Mouse (Mus musculus): ENCODE measurements at regions not wholly inside any gene's neighbourhood (a gene's known extent, or its start where the extent isn't known, plus 50 kb on each side); places are given as distances from the start of the nearest gene placed in this dataset.

DNA sequence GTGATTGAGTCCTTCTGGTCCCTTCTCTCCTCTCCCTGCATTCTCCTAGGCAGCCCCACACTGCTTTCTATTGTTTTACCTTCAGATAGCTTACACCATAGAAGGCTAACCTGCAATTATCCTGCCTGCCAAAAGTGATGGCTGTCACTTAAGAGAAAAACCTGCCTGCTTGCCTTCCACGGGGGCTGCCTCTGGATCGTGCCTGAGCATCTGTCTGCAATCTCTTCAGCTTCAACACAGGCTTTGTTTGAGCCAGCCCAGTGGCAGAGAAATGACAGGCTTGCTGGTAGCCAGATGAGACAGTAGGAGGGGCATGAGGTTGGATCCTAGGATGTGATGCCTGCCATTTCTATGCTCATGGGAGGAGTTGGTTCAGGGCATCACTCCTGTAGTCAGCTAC is 345.2 kb upstream of the Tshz3 start:
- no peak for DNase-seq

DNA sequence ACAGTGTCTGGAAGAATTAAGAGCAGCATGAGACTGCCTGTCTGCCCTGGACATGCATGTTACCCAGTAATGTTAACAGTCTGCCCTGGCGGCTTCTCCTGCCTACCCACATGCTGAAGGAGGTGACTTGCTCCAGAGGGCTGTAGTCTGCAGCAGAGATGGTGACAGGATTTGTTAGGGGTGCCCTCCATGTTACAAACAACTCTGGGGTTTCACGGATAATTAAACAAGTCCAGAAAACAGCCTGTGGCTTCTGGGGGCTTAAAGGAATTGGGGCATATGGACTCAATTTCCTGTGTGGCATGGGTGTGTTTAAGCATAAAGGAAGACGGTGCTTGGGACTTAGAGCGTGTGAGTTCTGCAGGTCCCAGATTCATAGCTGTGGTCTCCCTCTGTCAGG is 347.3 kb upstream of the Tshz3 start:
- no peak for DNase-seq

DNA sequence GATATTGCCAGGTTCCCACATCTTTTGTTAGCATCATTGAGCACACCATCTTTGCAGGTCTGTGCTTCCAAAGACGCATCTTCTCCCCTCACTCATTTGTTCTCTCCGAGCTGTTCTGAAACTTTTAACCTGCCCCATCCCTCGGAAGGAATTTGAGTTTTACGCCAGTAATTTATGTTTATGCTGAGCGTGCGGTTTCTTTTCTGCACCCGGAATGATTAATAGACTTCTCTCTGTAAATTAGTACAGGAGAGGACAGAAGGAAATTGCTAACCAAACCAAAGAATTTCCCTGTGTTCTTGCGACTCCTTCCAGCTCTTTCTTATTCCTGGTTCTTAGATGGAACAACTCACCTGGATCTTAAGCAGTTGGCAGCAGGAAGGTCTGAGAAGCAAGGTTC is 349.7 kb upstream of the Tshz3 start:
- no peak for DNase-seq

DNA sequence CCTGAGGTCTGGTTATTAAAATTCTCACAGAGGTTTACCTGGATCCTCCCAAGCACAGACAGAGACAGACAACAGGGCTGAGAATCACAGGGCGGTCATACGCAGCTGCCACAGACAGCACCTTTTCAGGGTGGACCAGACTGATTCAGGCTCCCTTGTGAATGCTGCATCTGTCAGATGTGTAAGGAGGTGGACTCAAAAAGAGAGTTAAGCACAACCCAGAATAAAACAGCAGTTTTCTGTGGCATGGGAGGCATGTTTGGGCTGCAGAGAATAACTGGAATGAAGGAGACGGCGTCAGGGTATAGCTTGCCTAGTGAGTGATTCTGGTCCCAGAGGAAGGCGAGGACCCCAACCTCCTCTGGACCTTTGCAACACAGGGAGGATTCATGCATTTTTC is 363.1 kb upstream of the Tshz3 start:
- DNase-seq: no peak

DNA sequence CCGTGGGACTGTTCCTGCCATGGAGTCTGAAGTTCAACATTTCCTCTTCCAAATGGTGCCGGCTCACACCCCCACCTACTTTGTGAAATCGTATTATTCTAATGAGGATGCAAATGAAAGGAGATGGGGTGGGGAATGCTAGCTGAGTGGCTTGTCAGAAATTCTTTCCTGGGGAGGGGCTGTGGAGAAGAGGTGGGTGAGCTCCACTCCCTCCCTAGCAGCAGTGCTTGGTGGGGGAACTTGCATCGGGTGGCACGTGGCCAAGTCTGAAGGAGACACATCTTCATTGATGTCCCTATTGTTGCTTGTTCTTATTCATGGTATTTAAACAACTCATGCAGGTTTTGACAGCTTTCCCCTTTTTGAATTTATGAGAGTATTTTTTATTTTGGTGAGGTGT is 363.8 kb upstream of the Tshz3 start:
- DNase-seq: no peak

DNA sequence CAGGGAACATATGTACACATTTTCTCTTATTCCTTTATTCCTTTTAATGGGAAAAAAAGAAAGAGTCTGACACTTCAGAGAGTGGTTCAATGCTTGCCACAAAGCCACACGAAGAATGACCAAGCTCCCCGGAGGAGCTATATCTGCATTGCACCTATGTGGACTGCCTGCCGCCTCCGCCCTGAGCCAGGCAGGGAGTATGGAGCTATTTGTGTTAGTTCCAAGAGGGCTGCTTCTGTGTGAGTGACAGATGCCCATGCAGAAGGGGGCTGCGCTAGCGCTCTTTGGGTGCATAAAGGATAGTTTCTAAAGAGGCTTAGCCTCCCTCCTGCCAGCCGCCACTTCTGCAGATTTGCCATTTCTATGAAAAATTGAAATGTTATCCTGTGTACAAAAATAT is 365.3 kb upstream of the Tshz3 start:
- DNase-seq: no peak

DNA sequence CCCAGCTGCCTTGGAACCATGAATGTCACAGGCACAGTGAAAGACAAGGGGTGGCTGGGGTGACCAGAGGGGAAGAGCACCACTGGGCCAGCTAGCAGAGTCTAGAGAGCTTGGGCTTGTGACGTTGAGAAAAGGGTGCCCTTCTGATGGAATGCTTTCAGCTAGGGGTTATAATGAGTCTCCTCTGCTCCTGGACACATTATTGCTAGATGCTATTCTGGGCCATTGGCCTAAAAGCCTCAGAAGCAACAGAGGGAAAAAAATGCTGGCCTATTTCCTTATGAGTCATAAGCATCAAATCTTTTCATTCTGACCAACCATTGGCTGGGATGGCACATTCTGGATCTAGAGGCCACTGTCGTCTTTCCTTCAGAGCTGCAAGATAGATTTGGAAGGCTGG is 369.8 kb upstream of the Tshz3 start:
- DNase-seq: no peak

DNA sequence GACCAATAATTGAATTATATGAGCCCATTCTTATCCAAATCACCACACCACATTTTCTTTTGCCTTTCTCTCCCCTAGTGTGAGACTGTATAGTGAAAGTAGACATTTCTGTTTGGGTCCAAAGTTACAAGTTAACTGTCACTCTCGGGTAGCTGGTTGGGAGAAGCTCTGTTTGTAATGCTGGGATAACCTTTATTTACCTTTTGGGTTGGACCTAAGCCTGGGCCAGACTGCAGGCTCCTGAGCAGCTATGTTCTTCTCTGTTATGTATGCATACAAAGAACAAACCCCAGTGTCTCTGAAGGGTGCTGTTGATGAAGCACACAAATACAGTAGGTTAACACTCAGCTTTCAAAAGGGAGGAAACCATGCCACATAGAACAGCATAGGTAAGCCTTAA is 373.9 kb upstream of the Tshz3 start:
- DNase-seq: no peak

DNA sequence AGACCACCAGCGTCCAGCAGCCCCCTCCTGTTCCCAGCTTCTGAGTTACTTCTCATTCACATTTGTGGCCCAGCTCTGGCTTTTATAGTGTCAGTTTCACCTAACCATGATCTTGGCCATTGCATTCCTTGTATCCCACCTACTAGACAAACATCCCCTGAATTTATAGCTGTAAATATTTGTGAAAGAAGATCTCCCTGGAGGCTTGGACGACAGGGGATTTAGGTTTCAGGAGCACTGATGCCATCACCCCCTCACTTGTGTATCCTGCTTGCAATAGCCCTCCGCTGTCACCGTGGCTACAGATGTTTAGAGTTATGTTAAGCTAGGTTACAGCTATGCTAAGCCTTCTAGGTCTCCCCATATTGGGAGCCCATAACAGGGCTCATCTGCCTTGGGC is 375.7 kb upstream of the Tshz3 start:
- DNase-seq: no peak

DNA sequence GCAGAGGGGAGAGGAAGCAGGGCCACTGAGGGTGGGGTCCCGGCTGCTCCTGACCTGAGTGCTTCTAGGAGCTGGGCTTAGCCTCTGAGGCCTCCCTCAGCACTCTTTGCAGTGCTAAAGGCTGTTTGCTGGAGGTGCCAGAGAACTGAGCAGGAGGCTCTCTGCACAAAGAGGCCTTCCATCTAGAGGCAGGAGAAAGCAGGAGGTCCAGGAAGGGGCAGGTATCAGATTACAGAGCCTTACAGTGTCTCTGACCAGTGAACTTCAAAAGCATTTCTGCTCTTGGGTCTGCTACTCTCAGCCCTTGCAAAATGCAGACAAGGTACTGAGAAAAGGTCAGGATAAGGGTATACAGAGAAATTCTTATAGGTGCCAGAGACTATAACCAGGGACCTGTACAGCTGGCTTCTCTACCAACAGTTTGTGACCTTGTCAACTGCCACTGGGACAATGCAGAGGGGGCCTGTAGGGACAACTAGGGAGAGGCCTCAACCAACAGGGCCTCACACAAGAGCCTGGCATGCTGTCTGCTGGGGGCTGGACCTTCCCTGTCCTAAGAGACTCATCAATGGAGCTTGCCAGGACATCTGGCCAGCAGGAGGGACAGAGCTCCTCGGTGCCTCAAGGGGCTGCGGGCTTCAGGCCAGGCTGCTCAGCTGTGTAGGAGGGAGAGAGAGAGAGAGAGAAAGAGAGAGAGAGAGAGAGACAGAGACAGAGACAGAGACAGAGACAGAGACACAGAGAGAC is 380.3 kb upstream of the Tshz3 start:
- no peak for DNase-seq

DNA sequence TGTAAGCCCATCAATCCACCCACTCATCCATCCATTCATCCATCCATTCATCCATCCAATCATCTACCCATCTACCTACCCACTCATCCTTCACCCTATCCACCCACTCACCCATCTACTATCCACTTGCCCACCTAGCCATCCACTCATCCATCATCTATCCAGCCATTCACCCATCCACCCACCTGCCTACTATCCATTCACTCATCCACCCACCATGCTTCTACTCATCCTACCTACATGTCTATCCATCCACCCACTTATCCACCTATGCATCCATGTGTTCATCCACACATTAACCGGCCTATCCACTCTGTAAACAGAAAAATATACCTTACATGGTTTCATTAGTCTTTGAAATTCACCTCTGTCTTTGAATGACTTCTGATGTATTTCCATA is 384.2 kb upstream of the Tshz3 start:
- no peak for DNase-seq

DNA sequence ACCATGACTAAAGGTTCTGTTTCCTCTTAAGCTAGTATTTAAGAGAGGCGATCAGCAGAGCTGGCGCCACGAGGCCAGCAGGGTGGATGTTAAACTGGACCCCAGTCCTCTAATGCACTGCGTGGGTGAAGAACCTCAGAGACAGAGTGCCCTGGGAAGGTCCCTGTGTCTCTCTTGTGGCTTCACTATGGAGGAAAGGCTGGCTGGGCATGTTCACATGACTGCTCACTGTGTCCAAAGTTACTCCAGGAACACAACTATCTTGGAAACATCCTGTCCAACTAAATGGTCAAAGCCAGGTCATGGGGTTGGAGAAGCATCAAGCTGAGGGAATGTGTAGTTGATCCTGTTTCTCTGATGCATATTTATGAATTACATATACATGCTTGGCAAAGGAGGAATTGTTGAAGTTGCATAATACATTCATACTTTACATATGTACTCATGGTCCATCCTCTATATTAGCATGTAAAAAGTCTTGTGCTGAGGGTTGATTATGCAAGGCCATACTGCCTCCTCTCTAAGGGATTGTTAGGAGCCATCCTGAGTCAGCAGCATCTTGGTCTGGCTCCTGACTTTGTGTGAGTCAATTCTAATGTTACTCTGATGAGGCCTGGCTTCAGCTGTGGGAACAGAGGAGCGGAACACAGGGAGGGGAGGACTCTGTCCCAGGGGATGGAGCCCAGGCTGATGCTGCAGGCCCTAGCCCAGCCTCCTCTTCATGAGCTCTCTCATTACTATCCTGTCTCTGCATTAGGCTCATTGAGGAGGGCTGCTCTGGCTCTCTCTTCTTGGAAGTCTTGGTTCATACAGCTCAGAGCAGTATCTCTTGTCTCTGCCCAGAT is 387.9 kb upstream of the Tshz3 start:
- DNase-seq: no peak

DNA sequence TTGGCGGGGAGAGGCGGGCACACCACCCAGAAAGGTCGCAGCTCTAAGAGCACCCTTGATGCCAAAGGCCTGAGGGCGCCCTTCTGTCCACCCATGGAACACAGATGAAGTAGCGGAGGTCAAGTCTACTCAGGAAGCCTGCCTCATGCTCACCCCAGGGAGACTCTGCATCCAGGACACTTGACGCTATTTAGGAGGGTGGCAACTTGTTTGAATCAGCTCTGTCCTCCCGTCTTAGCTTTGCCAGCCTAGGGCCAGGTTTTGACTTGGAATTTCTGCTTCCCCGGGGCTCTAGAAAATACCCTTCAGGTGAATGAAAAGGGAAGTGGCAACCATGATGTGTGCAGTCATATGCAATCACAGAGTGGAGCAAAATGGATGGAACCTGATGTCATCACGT is 389.2 kb upstream of the Tshz3 start:
- no peak for DNase-seq

DNA sequence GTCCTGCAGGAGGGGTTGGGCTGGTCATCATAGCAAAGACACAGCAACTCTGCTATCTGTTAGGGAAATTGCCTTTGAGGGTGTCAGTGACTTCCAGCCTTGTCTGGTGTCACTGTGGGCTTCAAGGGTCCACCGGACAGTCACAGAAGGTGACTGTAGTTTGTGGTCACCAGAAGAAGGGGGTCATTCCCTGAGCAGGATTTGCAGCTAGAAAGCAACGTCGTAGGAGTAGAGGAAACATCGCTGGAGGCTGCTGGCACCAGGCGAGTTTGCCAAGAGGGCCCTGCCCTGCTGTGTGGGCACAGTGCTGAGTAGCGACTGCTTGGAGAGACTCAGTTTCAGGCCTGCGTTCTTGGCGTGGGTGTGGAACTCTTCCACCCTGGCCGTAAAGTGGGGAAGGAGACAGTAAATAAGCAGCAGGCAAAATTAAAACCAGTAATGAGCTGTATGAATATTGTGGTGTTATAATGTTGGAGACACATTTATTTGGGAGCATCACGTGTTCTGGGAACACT is 389.8 kb upstream of the Tshz3 start:
- no peak for DNase-seq

DNA sequence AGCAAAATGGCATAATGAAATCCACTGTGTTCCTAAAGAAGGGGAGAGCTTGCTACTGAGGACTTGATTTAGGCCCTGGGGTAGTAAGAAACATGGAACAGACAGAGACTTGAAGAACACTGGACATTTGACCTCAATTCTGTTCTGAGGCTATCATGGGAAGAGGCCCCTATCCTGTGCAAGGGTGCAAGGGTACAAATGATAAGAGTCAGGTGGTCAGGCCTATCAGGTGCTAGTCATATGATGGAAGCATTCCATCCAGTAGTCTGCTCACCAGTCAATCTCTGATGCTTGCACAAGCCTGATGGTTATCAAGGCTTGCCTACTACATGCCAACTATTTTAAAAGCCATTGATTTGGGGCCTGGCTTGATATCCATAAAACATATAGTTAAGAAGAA is 420.6 kb upstream of the Tshz3 start:
- DNase-seq: no peak

DNA sequence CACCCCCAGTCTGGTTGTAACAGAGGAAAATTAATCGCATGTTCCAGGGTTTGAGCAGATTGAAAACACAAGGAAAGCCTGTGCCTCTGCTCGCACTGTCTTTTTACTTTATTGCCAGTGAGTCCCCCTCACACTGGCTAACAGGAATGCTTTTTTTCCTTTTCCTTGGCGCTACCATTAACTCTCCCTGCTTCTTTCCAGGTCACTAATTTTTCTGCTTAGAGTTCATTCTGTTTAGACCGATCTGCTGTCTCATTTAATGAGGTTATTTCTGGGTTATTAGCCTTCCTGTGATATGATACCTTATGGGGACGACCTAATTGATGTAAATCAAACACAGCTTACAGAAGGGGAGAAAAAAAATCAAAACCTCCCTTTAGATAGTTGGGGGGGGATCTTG is 429.0 kb upstream of the Tshz3 start:
- DNase-seq: no peak

DNA sequence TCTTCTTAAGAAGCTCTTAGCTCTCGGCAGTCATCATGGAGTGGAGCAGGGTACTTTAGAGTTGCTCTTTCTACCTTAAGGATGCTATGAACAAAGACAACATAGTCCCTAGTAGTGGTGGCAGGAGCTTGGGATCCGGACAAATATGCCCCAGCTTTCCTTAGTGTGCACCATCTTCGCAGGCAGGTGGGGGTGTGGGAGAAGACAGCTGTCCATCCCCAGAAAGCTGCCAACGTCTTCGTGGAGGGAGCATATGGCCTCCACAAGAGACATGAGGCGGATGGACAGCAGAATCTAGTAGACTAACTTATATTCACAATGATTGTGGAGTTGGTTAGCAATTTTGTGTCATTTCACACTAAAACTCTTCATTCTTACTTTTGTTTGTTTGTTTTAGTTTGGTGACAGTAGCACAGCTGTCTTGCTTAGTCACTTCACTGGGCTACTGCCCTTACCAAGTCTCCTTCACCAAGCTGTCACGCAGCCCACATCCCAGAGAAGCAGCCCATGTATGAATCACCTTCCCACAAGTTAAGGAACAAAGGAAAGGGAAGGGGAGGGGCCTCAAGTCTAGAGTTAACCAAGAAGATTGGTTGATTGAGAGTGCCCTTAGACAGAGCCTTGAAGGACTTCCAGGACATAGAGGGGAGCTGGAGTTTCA is 432.6 kb upstream of the Tshz3 start:
- no peak for DNase-seq

DNA sequence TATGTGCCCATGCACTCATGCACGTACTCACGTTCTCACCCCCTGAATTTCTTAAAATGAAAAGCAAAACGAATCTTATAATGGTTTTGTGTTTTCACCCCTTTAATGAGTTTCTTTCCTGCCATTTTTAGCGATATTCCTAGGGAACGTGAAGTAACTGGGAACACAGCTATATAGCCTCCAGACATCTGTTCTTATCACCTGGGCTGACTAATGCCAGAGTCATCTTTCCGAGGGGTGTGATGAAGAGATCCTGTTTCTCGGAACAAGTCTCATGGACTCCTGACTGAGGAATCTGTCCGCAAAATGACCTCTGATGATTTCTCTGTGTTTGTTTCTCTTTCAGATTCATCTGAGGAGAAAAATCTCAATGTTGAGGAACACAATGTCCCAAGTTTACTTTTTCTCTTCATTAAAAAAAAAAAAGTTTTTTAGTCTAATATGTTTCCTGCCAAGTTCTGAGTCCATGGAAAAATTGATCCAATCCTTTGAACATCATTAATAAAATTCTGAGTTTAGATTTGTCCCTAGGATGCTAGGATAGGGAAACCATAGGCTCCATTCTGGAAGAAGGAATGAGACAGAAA is 435.7 kb upstream of the Tshz3 start:
- no peak for DNase-seq

DNA sequence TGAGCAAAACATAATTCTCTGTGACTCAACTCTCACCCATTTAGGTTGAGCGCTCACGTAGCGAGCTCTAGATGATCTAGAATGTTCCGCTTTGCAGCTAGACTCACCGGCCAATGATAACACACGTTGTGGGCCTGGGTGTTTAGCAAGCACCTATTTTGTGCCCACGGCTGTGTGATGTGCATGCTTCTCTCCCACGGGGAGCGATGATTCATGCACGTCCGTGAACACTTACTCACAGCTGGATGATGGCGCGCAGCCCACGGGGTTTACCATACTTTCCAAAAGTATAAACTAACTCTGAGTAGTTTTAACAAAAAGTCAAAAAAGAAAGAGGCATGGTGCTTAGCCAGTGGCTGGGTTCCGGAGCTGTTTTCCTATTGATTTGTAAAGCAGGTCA is 440.8 kb upstream of the Tshz3 start:
- DNase-seq: no peak

DNA sequence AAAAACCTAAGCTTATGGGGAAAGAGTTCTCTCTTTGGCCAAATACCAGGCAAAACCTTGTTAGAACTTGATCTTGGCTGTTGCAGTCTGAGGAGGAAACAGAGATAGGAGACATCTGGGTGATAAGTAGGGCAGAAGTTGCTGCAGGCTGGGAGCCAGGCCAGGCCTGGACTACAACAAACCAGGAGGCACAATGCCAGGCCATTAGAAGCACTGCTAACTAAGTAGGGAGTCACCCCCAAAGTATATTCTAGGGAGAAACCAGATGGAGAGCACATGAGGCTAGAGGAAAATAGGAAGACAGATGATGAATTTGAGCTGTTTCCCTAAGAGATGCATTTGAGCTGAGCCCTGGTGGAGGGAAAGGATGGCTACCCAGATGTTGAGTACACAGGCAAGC is 444.6 kb upstream of the Zfp507 start:
- DNase-seq: no peak

DNA sequence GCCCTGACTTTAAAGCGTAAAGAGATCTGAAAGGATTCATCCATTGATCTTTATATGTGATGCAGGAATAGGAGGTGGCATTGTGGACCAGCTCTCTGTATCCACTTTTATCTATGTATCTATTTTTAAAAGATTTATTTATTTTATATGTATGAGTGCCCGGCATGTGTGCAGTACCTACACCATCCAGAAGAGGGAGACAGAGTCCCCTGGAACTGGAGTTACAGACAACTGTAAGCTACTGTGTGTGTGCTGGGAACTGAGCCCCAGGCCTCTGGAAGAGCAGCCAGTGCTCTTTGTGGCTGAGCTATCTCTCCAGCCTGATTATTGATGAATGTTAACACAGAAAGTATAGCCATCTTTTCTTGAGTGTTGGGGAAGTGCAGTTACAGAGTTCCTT is 433.9 kb upstream of the Zfp507 start:
- DNase-seq: peak; percentile 21

DNA sequence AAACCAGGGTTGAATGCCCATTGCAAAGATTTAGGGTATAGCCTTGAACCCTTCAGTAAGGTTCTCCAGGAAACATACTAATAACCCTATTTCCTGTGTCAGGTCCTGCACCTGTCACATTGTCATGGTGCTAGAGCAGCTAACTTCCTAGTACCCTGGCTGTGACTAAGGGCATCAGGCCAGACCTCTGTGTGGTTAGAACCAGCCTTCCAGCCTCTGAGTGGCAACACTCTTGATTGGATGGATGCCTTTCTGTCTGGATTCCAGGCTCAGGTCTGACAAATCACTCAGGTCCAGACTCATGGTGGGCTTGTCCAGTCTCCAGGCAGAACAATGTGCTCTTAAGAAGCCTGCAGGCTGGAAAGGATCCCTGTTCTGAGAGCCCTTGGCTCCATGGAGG is 426.2 kb upstream of the Zfp507 start:
- DNase-seq: no peak

DNA sequence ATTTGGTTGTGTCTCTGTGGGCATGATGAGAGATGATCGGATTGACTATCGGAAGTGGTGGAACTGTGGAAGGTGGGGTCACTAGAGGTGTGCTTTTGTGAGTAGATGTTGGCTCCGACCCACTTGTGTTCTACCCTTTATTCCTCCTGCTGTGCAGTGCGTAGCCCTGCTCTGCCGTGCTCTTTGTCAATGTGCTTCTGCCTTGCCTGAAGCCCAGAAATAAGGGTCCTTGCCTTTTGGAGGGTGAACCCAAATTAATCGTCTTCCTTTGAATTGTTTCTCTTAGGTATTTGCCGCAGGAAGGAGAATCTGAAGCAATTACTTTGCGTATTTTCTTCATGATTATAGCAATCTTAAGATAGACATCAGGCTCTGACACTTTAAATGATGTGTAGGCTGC is 421.6 kb upstream of the Zfp507 start:
- DNase-seq: no peak

DNA sequence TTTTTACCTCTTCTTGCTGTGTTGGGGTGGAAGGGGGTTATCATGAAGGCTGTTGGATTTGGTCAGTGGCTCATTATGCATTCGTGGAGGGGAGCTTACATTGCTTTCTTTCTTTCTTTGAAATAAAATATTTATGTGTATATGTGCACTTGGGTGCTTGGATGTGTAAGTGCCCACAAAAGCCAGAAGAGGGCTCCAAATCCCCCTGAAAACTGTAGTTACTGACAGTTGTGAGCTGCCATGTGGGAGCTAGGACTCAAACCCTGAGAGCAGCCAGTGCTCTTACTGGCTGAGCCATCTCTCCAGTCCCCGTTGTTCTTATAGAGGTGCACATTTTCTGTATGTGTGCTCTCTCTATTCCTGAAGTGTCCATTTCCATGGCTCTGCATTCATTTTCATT is 415.6 kb upstream of the Zfp507 start:
- DNase-seq: no peak

All from thymus, postnatal 4 days (tissue).